Mouse (Mus musculus): ENCODE results near the gene Med21. TPM values are rescaled to one million over a fixed set of nuclear protein-coding genes. Genes with fewer than 3 reads are reported as not detected.

Med21 gene
- 330 TPM for polyA plus RNA-seq (2014; fragmentation: Illumina TruSeq; extraction: RNeasy Lipid Tissue Mini Kit (QIAGEN cat#74804); ENCODE audit: low read depth, low replicate concordance)

GRCm38 (mm10) chr6:146642276-146643183, at the start of gene Med21, which contains the start of gene Tm7sf3:
Med21 (plus strand) TSS chr6:146642547.
Tm7sf3 (minus strand) TSS chr6:146642824.

Other genes starting within 250 kb of the Med21 start
- 15.2 TPM for gene Itpr2, start 140.3 kb upstream of the Med21 start, polyA plus RNA-seq (2014; fragmentation: Illumina TruSeq; extraction: RNeasy Lipid Tissue Mini Kit (QIAGEN cat#74804); ENCODE audit: low read depth, low replicate concordance)
- gene Fgfr1op2, start 65.3 kb upstream of the Med21 start, polyA plus RNA-seq (2014; fragmentation: Illumina TruSeq; extraction: RNeasy Lipid Tissue Mini Kit (QIAGEN cat#74804); ENCODE audit: low read depth, low replicate concordance) = 265 TPM
- gene Ints13, start 64.7 kb upstream of the Med21 start, polyA plus RNA-seq (2014; fragmentation: Illumina TruSeq; extraction: RNeasy Lipid Tissue Mini Kit (QIAGEN cat#74804); ENCODE audit: low read depth, low replicate concordance) = 98.4 TPM
- gene Tm7sf3, start 277 bp downstream of the Med21 start, polyA plus RNA-seq (2014; fragmentation: Illumina TruSeq; extraction: RNeasy Lipid Tissue Mini Kit (QIAGEN cat#74804); ENCODE audit: low read depth, low replicate concordance) = 58.6 TPM
- gene Stk38l, start 82.4 kb downstream of the Med21 start, polyA plus RNA-seq (2014; fragmentation: Illumina TruSeq; extraction: RNeasy Lipid Tissue Mini Kit (QIAGEN cat#74804); ENCODE audit: low read depth, low replicate concordance) = 29.2 TPM
- gene Arntl2, start 153.5 kb downstream of the Med21 start, polyA plus RNA-seq (2014; fragmentation: Illumina TruSeq; extraction: RNeasy Lipid Tissue Mini Kit (QIAGEN cat#74804); ENCODE audit: low read depth, low replicate concordance) = 5.7 TPM
- not detected for gene Smco2, start 207.6 kb downstream of the Med21 start, polyA plus RNA-seq (2014; fragmentation: Illumina TruSeq; extraction: RNeasy Lipid Tissue Mini Kit (QIAGEN cat#74804); ENCODE audit: low read depth, low replicate concordance)
- gene Ppfibp1, start 245.9 kb downstream of the Med21 start, polyA plus RNA-seq (2014; fragmentation: Illumina TruSeq; extraction: RNeasy Lipid Tissue Mini Kit (QIAGEN cat#74804); ENCODE audit: low read depth, low replicate concordance) = 87.5 TPM

Measured in adrenal gland, adult 10 weeks (tissue).